Mouse (Mus musculus): ENCODE results near the gene Osbpl10. TPM values are rescaled to one million over a fixed set of nuclear protein-coding genes. Genes with fewer than 3 reads are reported as not detected.
"Not testable (repeated sequence)": the region's sequence is repeated elsewhere in the genome, so short reads cannot be mapped to it uniquely, and the experiment has no call there.

Osbpl10 gene
- polyA plus RNA-seq, 1 experiment from 2014 or later, result 3.5 TPM

DNA sequence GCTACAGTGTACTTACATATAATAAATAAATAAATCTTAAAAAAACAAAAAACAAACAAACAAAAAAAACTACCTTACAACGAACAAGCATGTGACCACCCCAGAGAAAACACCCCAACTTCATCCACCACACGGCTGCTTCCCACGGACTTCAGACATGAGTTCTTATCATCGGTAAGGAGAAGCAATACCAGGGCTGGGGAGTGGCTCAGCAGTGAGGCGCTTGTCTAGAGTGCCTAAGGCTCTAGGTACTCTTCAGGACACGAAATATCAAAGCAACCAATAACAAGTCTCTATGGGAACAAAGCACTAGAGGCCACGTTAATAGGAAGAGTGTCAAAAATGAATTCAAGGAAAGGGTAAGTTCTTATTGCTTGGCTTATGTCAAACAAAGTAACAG, 282.1 kb downstream of the Osbpl10 start:
- Histone ChIP-seq H3K4me3 (ENCODE audit: low read length) (no peak overlapping the region), H3K36me3 (ENCODE audit: control insufficient read depth, insufficient read depth, low read length) (peaks cover 4% of the 10 kb centered on the region), H3K27me3 (replicated peaks; ENCODE audit: control insufficient read depth, insufficient read depth, low read length) (no peaks in the 10 kb centered on the region), H3K9me3 (ENCODE audit: control insufficient read depth, low read length) (no peaks in the 10 kb centered on the region), H3K9ac (ENCODE audit: low read depth, low read length) (no peak overlapping the region), H3K4me1 (ENCODE audit: control insufficient read depth, insufficient read depth, low read depth, low read length) (no peaks in the 10 kb centered on the region), H3K27ac (ENCODE audit: low read depth, low read length) (no peak overlapping the region), H3K4me2 (ENCODE audit: low read length) (no peak overlapping the region)
- 90% methylated on average over 7 of the region's 7 CpGs for WGBS
- no peak for ATAC-seq

DNA sequence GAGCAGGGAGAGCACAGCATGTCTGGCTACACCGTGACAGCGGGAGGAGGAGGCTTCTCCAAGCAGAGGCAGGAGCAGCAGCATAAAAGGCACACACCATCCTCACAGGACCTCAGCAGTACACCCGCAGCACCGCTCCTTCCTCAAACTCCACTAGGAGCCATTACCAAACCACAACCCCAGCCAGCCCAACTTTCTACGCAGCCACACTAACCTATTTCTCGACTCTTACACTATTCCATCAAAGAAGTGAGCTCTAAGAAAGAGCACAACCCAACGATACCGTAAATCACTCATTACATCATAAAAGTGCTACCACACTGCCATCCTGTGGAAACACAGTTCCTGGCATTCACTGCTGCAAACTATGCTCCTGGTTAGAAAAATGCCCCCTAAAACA, 283.1 kb downstream of the Osbpl10 start:
- 66% methylated on average over 8 of the region's 8 CpGs for WGBS
- peak; percentile 45; the same call in 1 of the 2 replicates for ATAC-seq

DNA sequence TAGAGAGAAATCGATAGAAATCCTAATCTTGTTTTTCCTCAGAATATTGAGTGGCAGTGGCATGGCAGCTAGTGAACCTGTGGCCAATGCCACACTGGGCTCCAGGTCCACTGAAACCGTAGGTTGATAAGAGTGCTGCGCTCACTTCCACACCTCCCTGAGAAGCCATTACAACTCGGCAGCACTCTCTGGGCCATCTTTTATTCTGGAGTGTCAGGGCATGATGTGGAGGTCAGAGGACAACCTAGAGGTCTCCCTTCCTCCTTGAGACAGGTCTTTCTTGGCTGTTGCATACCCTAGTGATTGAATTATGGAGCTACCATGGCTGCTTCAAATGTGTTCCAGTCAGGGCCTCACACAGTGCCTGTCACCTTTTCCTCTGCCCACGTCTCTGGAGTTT, 283.5 kb downstream of the Osbpl10 start:
- Histone ChIP-seq H3K4me2 (ENCODE audit: low read length) (no peak overlapping the region), H3K36me3 (ENCODE audit: control insufficient read depth, insufficient read depth, low read length) (peaks cover 2% of the 10 kb centered on the region; the same call in 1 of the 2 replicates), H3K9ac (ENCODE audit: low read depth, low read length) (no peak overlapping the region), H3K4me3 (ENCODE audit: low read length) (no peak overlapping the region), H3K27ac (ENCODE audit: low read depth, low read length) (no peak overlapping the region), H3K4me1 (ENCODE audit: control insufficient read depth, insufficient read depth, low read depth, low read length) (no peaks in the 10 kb centered on the region), H3K27me3 (replicated peaks; ENCODE audit: control insufficient read depth, insufficient read depth, low read length) (no peaks in the 10 kb centered on the region), H3K9me3 (ENCODE audit: control insufficient read depth, low read length) (no peaks in the 10 kb centered on the region)
- ATAC-seq, result no peak; the same call in 1 of the 2 replicates
- WGBS, result 77% methylated on average over 5 of the region's 5 CpGs

More for the DNA sequence above, 283.1 kb downstream of the Osbpl10 start:
- Histone ChIP-seq H3K27me3 (replicated peaks; ENCODE audit: control insufficient read depth, insufficient read depth, low read length) (no peaks in the 10 kb centered on the region), H3K4me2 (ENCODE audit: low read length) (no peak overlapping the region), H3K4me3 (ENCODE audit: low read length) (no peak overlapping the region), H3K9me3 (ENCODE audit: control insufficient read depth, low read length) (no peaks in the 10 kb centered on the region), H3K36me3 (ENCODE audit: control insufficient read depth, insufficient read depth, low read length) (peaks cover 4% of the 10 kb centered on the region), H3K4me1 (ENCODE audit: control insufficient read depth, insufficient read depth, low read depth, low read length) (no peaks in the 10 kb centered on the region), H3K27ac (ENCODE audit: low read depth, low read length) (no peak overlapping the region), H3K9ac (ENCODE audit: low read depth, low read length) (no peak overlapping the region)

DNA sequence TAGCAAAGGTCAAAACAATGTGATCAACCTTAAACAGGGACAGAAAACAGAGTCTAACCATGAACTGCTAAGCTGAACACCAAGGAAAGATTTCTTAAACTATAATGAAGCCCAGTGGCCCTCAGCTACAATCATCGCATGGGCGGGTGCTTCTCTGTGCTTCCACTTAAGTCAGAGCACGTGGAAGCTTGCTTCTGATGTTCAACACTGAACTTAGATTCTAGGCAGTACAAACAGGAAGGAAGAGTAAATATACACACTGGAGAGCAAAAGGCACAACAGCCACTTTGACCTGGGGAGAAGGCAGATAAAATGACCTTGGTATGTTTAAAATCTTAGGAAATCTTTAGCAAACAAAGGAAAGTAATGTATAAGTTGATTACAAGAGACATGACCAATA, 293.2 kb downstream of the Osbpl10 start:
- Histone ChIP-seq H3K36me3 (ENCODE audit: control insufficient read depth, insufficient read depth, low read length) (peaks cover 11% of the 10 kb centered on the region), H3K4me3 (ENCODE audit: low read length) (no peak overlapping the region), H3K9ac (ENCODE audit: low read depth, low read length) (no peak overlapping the region), H3K4me2 (ENCODE audit: low read length) (no peak overlapping the region), H3K9me3 (ENCODE audit: control insufficient read depth, low read length) (no peaks in the 10 kb centered on the region), H3K27ac (ENCODE audit: low read depth, low read length) (no peak overlapping the region), H3K4me1 (ENCODE audit: control insufficient read depth, insufficient read depth, low read depth, low read length) (no peaks in the 10 kb centered on the region), H3K27me3 (replicated peaks; ENCODE audit: control insufficient read depth, insufficient read depth, low read length) (no peaks in the 10 kb centered on the region)
- ATAC-seq, result no peak
- whole genome bisulfite sequencing, result 92% methylated on average over 3 of the region's 3 CpGs

DNA sequence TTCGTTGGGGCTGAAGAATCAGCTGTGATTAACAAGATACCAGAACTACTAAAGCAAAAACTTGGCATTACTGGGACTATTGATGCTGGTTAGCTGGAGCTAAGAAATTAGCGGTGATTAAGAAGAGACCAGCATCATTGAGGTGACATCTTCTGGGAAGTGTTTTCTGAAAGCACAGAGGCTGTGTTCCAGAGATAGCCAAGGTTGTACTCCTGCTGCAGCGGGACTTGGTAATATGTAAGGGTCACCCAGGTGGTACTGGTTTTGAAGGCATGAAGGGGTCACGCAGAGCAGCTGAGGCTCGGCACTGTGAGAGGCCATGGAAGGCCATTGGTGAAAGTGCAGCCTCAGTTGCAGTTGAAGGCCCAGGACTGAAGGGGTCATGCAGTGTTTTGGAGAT, 294.1 kb downstream of the Osbpl10 start:
- not testable (repeated sequence) for H3K9ac ChIP-seq (ENCODE audit: low read depth, low read length); H3K27me3 ChIP-seq (replicated peaks; ENCODE audit: control insufficient read depth, insufficient read depth, low read length); H3K4me1 ChIP-seq (ENCODE audit: control insufficient read depth, insufficient read depth, low read depth, low read length); H3K4me2 ChIP-seq (ENCODE audit: low read length); H3K4me3 ChIP-seq (ENCODE audit: low read length); H3K9me3 ChIP-seq (ENCODE audit: control insufficient read depth, low read length); ATAC-seq; H3K27ac ChIP-seq (ENCODE audit: low read depth, low read length)
- H3K36me3 ChIP-seq (ENCODE audit: control insufficient read depth, insufficient read depth, low read length), result peaks cover 15% of the 10 kb centered on the region
- 92% methylated on average over 2 of the region's 5 CpGs for WGBS

DNA sequence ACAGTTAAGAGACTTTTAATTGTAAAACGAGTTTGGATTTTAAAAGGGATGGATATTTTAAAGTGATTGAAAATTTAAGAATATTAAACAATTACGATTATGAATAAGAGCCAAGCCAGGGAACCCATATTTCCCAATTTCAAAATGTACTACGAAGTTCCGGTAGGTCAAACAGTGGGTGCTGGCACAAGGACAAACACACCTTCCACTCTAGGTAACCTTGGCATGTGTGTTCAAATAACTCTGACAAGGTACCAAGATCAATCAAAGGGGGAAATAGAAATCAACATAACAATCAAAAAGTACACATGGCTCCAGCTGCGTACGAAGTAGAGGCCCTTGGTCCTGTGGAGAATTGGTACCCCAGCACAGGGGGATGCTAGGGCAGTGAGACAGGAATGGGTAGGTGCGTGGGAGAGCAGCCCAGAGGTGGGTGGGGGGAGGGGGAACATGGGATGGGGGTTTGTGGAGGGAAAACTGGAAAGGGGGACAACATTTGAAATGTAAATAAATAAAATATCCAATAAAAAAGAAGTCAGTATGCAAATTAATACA, 294.8 kb downstream of the Osbpl10 start:
- no peaks in the 10 kb centered on the region for H3K9me3 ChIP-seq (ENCODE audit: control insufficient read depth, low read length)
- peaks cover 15% of the 10 kb centered on the region for H3K36me3 ChIP-seq (ENCODE audit: control insufficient read depth, insufficient read depth, low read length)
- no peak overlapping the region for H3K4me2 ChIP-seq (ENCODE audit: low read length)
- no peak overlapping the region for H3K4me3 ChIP-seq (ENCODE audit: low read length)
- WGBS, result 93% methylated on average over 7 of the region's 7 CpGs
- no peak overlapping the region for H3K9ac ChIP-seq (ENCODE audit: low read depth, low read length)
- no peak for ATAC-seq
- no peak overlapping the region for H3K27ac ChIP-seq (ENCODE audit: low read depth, low read length)
- H3K27me3 ChIP-seq (replicated peaks; ENCODE audit: control insufficient read depth, insufficient read depth, low read length), result no peaks in the 10 kb centered on the region
- no peaks in the 10 kb centered on the region for H3K4me1 ChIP-seq (ENCODE audit: control insufficient read depth, insufficient read depth, low read depth, low read length)

DNA sequence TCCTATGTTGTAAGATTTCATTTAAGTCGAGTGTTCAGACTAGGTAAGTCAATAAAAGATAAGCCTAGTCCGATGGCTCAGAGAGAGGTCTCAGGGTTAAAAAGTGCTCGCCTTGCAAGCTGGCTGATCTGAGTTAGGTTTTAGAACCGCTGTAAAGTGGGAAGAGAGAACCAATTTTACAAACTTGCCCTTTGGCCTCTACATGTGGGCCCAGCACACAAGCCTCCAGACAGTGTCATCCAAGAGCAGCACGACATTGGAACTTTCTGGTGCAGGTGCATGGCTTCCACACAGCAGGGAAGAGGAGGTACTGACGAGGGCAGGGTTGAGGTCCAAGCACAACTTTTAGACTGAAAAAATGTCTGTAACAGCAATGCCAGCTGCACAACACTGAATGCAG, 296.4 kb downstream of the Osbpl10 start:
- peaks cover 18% of the 10 kb centered on the region for H3K36me3 ChIP-seq (ENCODE audit: control insufficient read depth, insufficient read depth, low read length)
- 94% methylated on average over 6 of the region's 6 CpGs for WGBS
- no peaks in the 10 kb centered on the region for H3K27me3 ChIP-seq (replicated peaks; ENCODE audit: control insufficient read depth, insufficient read depth, low read length)
- no peak overlapping the region for H3K27ac ChIP-seq (ENCODE audit: low read depth, low read length)
- no peak overlapping the region for H3K4me2 ChIP-seq (ENCODE audit: low read length)
- no peak overlapping the region for H3K9ac ChIP-seq (ENCODE audit: low read depth, low read length)
- no peak overlapping the region for H3K4me3 ChIP-seq (ENCODE audit: low read length)
- no peaks in the 10 kb centered on the region for H3K4me1 ChIP-seq (ENCODE audit: control insufficient read depth, insufficient read depth, low read depth, low read length)
- no peaks in the 10 kb centered on the region for H3K9me3 ChIP-seq (ENCODE audit: control insufficient read depth, low read length)
- ATAC-seq, result no peak

DNA sequence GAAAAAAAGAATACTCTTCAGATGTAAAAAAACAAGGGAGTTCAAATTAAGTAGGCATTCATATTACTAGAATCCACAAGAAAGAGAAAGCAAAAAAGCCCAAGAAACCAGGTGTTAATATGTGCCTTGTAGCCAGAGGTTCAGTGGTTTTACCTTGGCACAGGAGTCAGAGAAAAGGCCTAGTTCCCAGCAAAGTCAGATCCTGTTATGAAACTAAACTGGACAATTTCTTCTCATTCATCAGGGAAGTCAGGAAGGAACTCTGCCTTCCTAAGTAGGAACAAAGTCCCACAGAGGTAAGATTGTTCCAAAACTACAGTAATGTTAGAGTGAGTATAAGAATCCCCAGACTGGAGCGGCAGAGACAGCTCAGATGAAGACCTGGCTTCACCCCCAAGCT, 300.3 kb downstream of the Osbpl10 start:
- WGBS, result 88% methylated on average over 1 of the region's 1 CpGs
- no peak overlapping the region for H3K27ac ChIP-seq (ENCODE audit: low read depth, low read length)
- no peak overlapping the region for H3K9ac ChIP-seq (ENCODE audit: low read depth, low read length)
- H3K9me3 ChIP-seq (ENCODE audit: control insufficient read depth, low read length), result no peaks in the 10 kb centered on the region
- H3K27me3 ChIP-seq (replicated peaks; ENCODE audit: control insufficient read depth, insufficient read depth, low read length), result no peaks in the 10 kb centered on the region
- peaks cover 18% of the 10 kb centered on the region for H3K36me3 ChIP-seq (ENCODE audit: control insufficient read depth, insufficient read depth, low read length)
- H3K4me2 ChIP-seq (ENCODE audit: low read length), result no peak overlapping the region
- no peak for ATAC-seq
- no peaks in the 10 kb centered on the region for H3K4me1 ChIP-seq (ENCODE audit: control insufficient read depth, insufficient read depth, low read depth, low read length)
- no peak overlapping the region for H3K4me3 ChIP-seq (ENCODE audit: low read length)

All from hindbrain, embryonic 16.5 days (tissue).